Mouse (Mus musculus) kidney, postnatal 14 days (tissue): ENCODE measurements around the gene Atrx.

ENCODE experiments used
- DNase-seq: peaks from one replicate; pipeline ENCODE4 v3.0.0; 2022; ENCODE audit warnings: mixed read lengths

The Atrx gene

GRCm38 (mm10) chrX:105767177-105767764 is 161.9 kb downstream of the Atrx start:
- DNase-seq = peak; percentile 3

- no peak for DNase-seq
These were observed 163.2 kb downstream of the Atrx start for GRCm38 (mm10) chrX:105766013-105766412.

- DNase-seq = no peak
These were observed 164.0 kb downstream of the Atrx start for GRCm38 (mm10) chrX:105765005-105765706.

- peak; percentile 1 for DNase-seq
These were observed 164.8 kb downstream of the Atrx start, which contains the start of gene Fgf16 for GRCm38 (mm10) chrX:105764162-105765004. Gene Fgf16, plus strand, starts transcription at chrX:105764279.

GRCm38 (mm10) chrX:105763612-105764011 is 165.6 kb downstream of the Atrx start:
- DNase-seq = peak; percentile 4

- peak; percentile 4 for DNase-seq
These were observed 166.2 kb downstream of the Atrx start for GRCm38 (mm10) chrX:105762847-105763527.
